Mouse (Mus musculus) hindbrain, embryonic 14.5 days (tissue): Measurements from ENCODE around the gene Plcb2. TPM values are rescaled to one million over a fixed set of nuclear protein-coding genes. Genes with fewer than 3 reads are reported as not detected.

Experiments
- ATAC-seq: fragments of 200-750 bp; cut with Nextera tagmentation; 2 replicates; pipeline ENCODE4 v1.8.0; 2017; ENCODE audit warnings: moderate number of reproducible peaks, mild to moderate bottlenecking, moderate TSS enrichment, moderate library complexity; ENCODE audit not compliant: low FRiP score
- DNase-seq: peaks from one replicate; pipeline ENCODE4 v3.0.0-alpha.2; 2015; ENCODE audit warnings: low spot score
- H3K27ac ChIP-seq: fragments of 300-500 bp; sonication (generic); 2 replicates; pipeline ENCODE4 v1.5.1; 2014; ENCODE audit warnings: mild to moderate bottlenecking, moderate library complexity
- H3K27me3 ChIP-seq: fragments of 300-500 bp; sonication (generic); 2 replicates; pipeline ENCODE4 v1.6.1; 2014; ENCODE audit warnings: mild to moderate bottlenecking, low read length, mixed read lengths; ENCODE audit not compliant: control insufficient read depth, insufficient read depth
- H3K36me3 ChIP-seq: fragments of 300-500 bp; sonication (generic); replicated peaks from 2 replicates; pipeline ENCODE4 v1.6.1; 2014; ENCODE audit not compliant: control insufficient read depth, insufficient read depth
- H3K4me1 ChIP-seq: fragments of 300-500 bp; sonication (generic); replicated peaks from 2 replicates; pipeline ENCODE4 v1.6.1; 2014; ENCODE audit warnings: antibody characterized with exemption, low read length, mixed read lengths; ENCODE audit not compliant: control insufficient read depth, insufficient read depth
- H3K4me2 ChIP-seq: fragments of 300-500 bp; sonication (generic); replicated peaks from 2 replicates; pipeline ENCODE4 v1.6.1; 2014; ENCODE audit warnings: mild to moderate bottlenecking, moderate library complexity
- H3K4me3 ChIP-seq: fragments of 300-500 bp; sonication (generic); replicated peaks from 2 replicates; pipeline ENCODE4 v1.5.1; 2014; ENCODE audit warnings: mild to moderate bottlenecking, low read length
- H3K9ac ChIP-seq: fragments of 300-500 bp; sonication (generic); 2 replicates; pipeline ENCODE4 v1.6.1; 2014
- H3K9me3 ChIP-seq: fragments of 300-500 bp; sonication (generic); 2 replicates; pipeline ENCODE4 v1.6.1; 2016; ENCODE audit warnings: low read length; ENCODE audit not compliant: control insufficient read depth
- WGBS: fragments of 180-500 bp; shearing (Covaris S2); extraction: QIAGEN DNeasy Blood & Tissue Kit; methylation state at CpG from one replicate; pipeline ENCODE4 v1.1.7; 2014; 5-methylcytosine and 5-hydroxymethylcytosine counted together
- polyA plus RNA-seq: library from polyadenylated mRNA; unstranded; fragments of >200 nt; fragmentation: Nextera tagmentation; extraction: Ambion mirVana; gene quantifications from 2 replicates; pipeline ENCODE4 v1.2.1, GENCODE M21; 2014

The Plcb2 gene
- polyA plus RNA-seq, 1 experiment from 2014 or later, result 0.54 TPM

DNA sequence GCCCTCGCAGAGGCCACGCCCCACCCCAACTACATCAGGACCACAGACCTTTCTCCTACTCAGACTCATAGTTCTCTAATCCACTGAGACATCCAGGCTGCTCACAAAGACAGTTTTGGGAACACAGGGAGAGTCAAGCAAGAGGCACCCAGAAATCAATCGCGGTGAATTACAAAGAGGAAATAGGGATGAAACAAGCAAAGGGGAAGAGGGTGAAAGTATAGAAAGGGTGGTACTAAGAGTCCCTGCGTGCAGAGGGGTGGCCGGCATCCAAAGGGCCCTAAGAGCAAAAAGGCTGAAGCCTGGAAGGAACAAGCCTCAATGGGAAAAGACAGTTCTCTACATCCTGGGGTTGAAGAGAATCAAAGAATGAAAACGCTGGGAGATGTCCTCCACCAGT, 16.4 kb upstream of the Plcb2 start:
- DNase-seq, result no peak
- no peak overlapping the region for H3K9ac ChIP-seq
- no peaks in the 10 kb centered on the region for H3K36me3 ChIP-seq
- no peaks in the 10 kb centered on the region for H3K9me3 ChIP-seq
- peaks cover 36% of the 10 kb centered on the region for H3K4me1 ChIP-seq
- peak overlapping the region; percentile 89 for H3K4me3 ChIP-seq
- 8% methylated on average over 7 of the region's 7 CpGs for whole genome bisulfite sequencing
- no peak for ATAC-seq
- H3K27me3 ChIP-seq, result peaks cover 4% of the 10 kb centered on the region
- H3K27ac ChIP-seq, result no peak overlapping the region
- peak overlapping the region; percentile 84 for H3K4me2 ChIP-seq

DNA sequence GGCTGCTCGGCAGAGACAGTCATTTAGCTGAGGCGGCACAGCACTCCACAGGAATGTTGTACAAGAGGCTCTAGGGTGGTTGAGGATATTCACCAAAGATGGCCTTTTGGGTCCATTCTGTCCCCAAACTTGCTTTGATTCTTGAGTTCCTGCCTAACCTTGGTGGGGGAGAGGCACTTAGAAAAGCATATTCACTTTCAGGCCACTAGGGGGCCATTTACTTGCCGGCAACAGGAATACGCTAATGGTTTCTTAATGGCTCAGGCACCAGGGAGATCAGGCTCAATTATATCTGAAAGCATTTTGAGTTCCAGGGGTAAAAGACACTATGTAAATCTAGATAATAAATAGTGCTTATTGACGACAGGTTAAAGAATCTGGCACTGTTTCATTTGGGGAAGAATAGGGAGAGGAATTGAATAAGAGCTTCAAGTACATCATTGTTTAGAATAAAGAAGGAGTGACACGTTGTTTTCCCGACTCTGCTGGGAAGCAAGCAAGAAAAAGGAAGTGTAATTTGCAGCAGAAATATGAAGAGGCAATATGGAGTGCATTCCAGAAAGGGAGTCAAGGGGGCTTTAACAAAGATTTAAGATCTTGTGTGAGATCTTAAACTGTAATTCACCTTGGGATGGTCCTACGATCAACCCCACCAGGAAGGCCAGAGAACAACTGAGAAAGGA, 15.2 kb upstream of the Plcb2 start:
- Histone ChIP-seq H3K36me3 (no peaks in the 10 kb centered on the region), H3K4me3 (no peak overlapping the region), H3K4me1 (peaks cover 24% of the 10 kb centered on the region), H3K27me3 (peaks cover 4% of the 10 kb centered on the region), H3K9me3 (no peaks in the 10 kb centered on the region), H3K4me2 (no peak overlapping the region; the same call in 1 of the 2 replicates), H3K27ac (no peak overlapping the region), H3K9ac (no peak overlapping the region)
- 22% methylated on average over 8 of the region's 8 CpGs for WGBS
- no peak for ATAC-seq
- DNase-seq, result peak; percentile 79

- H3K9ac ChIP-seq, result no peak overlapping the region
- DNase-seq (no peak), ATAC-seq (no peak)
- H3K9me3 ChIP-seq, result no peaks in the 10 kb centered on the region
- no peak overlapping the region for H3K27ac ChIP-seq
- H3K27me3 ChIP-seq, result peaks cover 4% of the 10 kb centered on the region
- H3K4me1 ChIP-seq, result peaks cover 9% of the 10 kb centered on the region; the same call in 1 of the 2 replicates
- WGBS, result 77% methylated on average over 9 of the region's 9 CpGs
- H3K4me2 ChIP-seq, result no peak overlapping the region
- H3K36me3 ChIP-seq, result no peaks in the 10 kb centered on the region
- no peak overlapping the region for H3K4me3 ChIP-seq
These were observed 12.9 kb upstream of the Plcb2 start for GRCm38 (mm10) chr2:118741183-118741582.

DNA sequence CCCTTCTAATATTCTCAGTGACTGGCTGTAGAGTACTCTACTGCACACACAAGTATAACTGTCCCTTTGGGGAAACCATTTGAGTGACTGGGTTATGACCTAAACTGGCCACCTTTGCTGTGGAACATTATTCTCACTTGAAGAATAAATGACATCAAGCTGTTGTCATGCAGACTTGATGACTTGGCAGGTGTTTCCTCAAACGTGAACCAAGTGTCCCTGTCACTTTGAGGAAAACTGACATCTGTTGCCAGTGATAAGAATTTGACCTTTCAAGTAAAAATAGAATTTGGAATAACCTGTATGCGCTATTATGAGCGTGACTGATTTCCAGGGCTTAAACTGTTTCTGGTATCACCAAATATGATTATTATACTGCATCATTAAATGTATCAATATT, 12.1 kb upstream of the Plcb2 start:
- H3K4me2 ChIP-seq, result no peak overlapping the region
- H3K36me3 ChIP-seq, result no peaks in the 10 kb centered on the region
- 70% methylated on average over 3 of the region's 3 CpGs for WGBS
- no peak overlapping the region for H3K27ac ChIP-seq
- H3K27me3 ChIP-seq, result peaks cover 4% of the 10 kb centered on the region
- ATAC-seq (no peak), DNase-seq (no peak)
- peaks cover 9% of the 10 kb centered on the region; the same call in 1 of the 2 replicates for H3K4me1 ChIP-seq
- no peaks in the 10 kb centered on the region for H3K9me3 ChIP-seq
- no peak overlapping the region for H3K9ac ChIP-seq
- H3K4me3 ChIP-seq, result no peak overlapping the region

DNA sequence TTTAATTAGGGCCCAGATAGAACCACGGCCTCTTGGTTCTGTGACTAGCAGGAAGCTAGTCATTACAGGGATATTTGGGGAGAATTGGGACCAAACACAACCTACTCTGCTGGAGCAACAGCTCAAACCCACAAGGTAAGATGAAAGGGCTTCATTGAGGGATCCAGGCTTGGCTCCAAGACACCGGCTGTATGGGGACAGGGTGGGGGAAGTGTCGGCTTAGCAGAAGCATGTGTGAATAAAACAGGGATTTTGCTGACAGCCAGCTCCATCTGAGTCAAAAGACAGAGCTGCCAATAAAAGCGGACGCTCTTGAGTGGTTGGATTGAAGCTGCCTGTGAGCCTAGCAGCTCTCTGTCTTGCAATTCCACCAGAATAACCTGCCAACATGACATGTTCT, 5.1 kb upstream of the Plcb2 start:
- WGBS, result 59% methylated on average over 5 of the region's 5 CpGs
- Histone ChIP-seq H3K27ac (no peak overlapping the region), H3K4me2 (no peak overlapping the region), H3K9ac (no peak overlapping the region), H3K4me1 (no peaks in the 10 kb centered on the region), H3K9me3 (no peaks in the 10 kb centered on the region), H3K4me3 (no peak overlapping the region), H3K27me3 (peaks cover 14% of the 10 kb centered on the region; the same call in 1 of the 2 replicates), H3K36me3 (no peaks in the 10 kb centered on the region)
- DNase-seq (no peak), ATAC-seq (no peak)

GRCm38 (mm10) chr2:118731981-118732380, 3.7 kb upstream of the Plcb2 start:
- peaks cover 20% of the 10 kb centered on the region; the same call in 1 of the 2 replicates for H3K27me3 ChIP-seq
- no peak for DNase-seq
- no peaks in the 10 kb centered on the region for H3K4me1 ChIP-seq
- H3K4me2 ChIP-seq, result no peak overlapping the region
- H3K27ac ChIP-seq, result no peak overlapping the region
- H3K9ac ChIP-seq, result no peak overlapping the region
- no peaks in the 10 kb centered on the region for H3K36me3 ChIP-seq
- no peak overlapping the region for H3K4me3 ChIP-seq
- 79% methylated on average over 5 of the region's 5 CpGs for WGBS
- ATAC-seq, result no peak
- H3K9me3 ChIP-seq, result no peaks in the 10 kb centered on the region

DNA sequence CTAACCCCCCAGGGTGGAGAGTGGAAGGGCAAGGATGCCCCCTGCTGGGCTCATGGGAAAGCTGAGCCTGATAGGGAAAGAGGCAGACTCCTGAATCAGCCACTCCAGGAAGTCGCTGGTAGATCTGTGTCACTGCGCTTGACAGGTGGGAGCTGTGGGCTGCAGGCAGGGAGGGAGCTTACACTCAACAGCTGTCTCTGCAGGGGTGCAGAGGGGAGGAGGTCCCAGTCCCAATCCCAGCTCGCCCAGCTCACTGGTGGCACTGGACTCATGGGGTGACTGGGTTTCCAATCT, 2.3 kb upstream of the Plcb2 start:
- DNase-seq (peak; percentile 54), ATAC-seq (peak; percentile 48; the same call in 1 of the 2 replicates)
- Histone ChIP-seq H3K27ac (no peak overlapping the region), H3K27me3 (peaks cover 20% of the 10 kb centered on the region; the same call in 1 of the 2 replicates), H3K4me2 (no peak overlapping the region), H3K36me3 (no peaks in the 10 kb centered on the region), H3K9me3 (no peaks in the 10 kb centered on the region), H3K4me1 (no peaks in the 10 kb centered on the region), H3K4me3 (no peak overlapping the region), H3K9ac (no peak overlapping the region)
- 12% methylated on average over 3 of the region's 3 CpGs for WGBS

GRCm38 (mm10) chr2:118729816-118730621, 1.8 kb upstream of the Plcb2 start:
- no peak overlapping the region for H3K4me3 ChIP-seq
- WGBS, result 30% methylated on average over 8 of the region's 8 CpGs
- H3K36me3 ChIP-seq, result no peaks in the 10 kb centered on the region
- DNase-seq (no peak), ATAC-seq (no peak)
- H3K27me3 ChIP-seq, result peaks cover 20% of the 10 kb centered on the region; the same call in 1 of the 2 replicates
- no peak overlapping the region for H3K4me2 ChIP-seq
- H3K9ac ChIP-seq, result no peak overlapping the region
- no peaks in the 10 kb centered on the region for H3K4me1 ChIP-seq
- H3K9me3 ChIP-seq, result no peaks in the 10 kb centered on the region
- H3K27ac ChIP-seq, result no peak overlapping the region

DNA sequence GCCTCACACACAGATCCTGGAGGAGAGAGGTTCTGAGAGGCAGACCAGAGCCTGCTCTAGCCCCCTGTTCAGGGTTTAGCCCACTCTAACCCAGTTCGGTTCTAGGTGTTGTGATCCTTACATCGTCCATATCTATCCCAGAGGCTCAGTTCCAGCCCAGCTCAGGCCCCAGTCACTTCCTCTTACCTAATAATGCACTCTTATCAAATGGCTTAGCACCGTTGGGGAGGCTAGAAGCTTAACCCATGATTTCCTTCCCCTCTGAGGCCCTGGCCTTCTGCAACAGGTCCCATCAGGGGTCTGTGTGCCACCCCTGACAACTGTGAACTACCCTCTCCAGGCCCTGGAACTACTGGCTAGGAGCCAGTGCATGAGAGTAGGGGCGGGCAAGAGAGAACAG, 956 bp upstream of the Plcb2 start:
- no peak overlapping the region for H3K27ac ChIP-seq
- no peaks in the 10 kb centered on the region for H3K4me1 ChIP-seq
- H3K4me2 ChIP-seq, result no peak overlapping the region
- H3K27me3 ChIP-seq, result peaks cover 20% of the 10 kb centered on the region; the same call in 1 of the 2 replicates
- H3K4me3 ChIP-seq, result no peak overlapping the region
- 59% methylated on average over 4 of the region's 4 CpGs for WGBS
- no peak overlapping the region for H3K9ac ChIP-seq
- ATAC-seq (no peak), DNase-seq (no peak)
- no peaks in the 10 kb centered on the region for H3K9me3 ChIP-seq
- no peaks in the 10 kb centered on the region for H3K36me3 ChIP-seq
